Mouse (Mus musculus): ENCODE data around the gene Pus3. TPM values are rescaled to one million over a fixed set of nuclear protein-coding genes. Genes with fewer than 3 reads are reported as not detected.
A peak's percentile ranks its signal among the peaks of the same experiment; 100 is the strongest.
"Not testable (repeated sequence)": the region's sequence is repeated elsewhere in the genome, so short reads cannot be mapped to it uniquely, and the experiment has no call there.

The Pus3 gene
- polyA plus RNA-seq, 1 experiment from 2014 or later = 24.8 TPM

DNA sequence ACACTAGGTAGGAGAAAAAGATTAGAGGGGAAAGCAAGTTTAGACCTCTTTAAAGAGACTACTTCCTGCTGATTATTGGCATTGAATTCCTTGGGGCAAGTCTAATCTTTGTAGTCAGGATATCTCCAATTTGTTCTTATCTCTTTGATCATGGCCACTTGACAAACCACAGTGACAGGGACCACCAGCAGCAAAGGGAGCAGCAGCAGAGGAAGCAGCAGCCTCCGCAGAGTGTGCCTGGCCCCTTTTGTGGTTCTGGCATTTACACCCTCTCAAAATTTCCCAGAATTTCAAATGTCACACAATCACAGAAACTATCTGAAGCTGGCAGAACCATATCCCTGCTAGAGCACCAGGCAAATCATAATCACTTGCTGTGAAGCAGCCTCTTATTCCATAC is 29.3 kb downstream of the Pus3 start:
- Histone ChIP-seq H3K9me3 (ENCODE audit: control insufficient read depth, low read length) (no peaks in the 10 kb centered on the region), H3K4me1 (ENCODE audit: control insufficient read depth, insufficient read depth, low read length) (no peaks in the 10 kb centered on the region), H3K27ac (ENCODE audit: low read depth, low read length) (no peak overlapping the region), H3K27me3 (ENCODE audit: control insufficient read depth, insufficient read depth, low read length) (no peaks in the 10 kb centered on the region), H3K4me3 (ENCODE audit: low read depth, low read length) (no peak overlapping the region), H3K36me3 (ENCODE audit: control insufficient read depth, insufficient read depth, low read length) (no peaks in the 10 kb centered on the region), H3K9ac (ENCODE audit: low read length) (no peak overlapping the region), H3K4me2 (no peak overlapping the region)
- 38% methylated on average over 1 of the region's 1 CpGs for WGBS
- DNase-seq (ENCODE audit: low spot score, missing footprints) (no peak), ATAC-seq (ENCODE audit: low FRiP score) (no peak)

DNA sequence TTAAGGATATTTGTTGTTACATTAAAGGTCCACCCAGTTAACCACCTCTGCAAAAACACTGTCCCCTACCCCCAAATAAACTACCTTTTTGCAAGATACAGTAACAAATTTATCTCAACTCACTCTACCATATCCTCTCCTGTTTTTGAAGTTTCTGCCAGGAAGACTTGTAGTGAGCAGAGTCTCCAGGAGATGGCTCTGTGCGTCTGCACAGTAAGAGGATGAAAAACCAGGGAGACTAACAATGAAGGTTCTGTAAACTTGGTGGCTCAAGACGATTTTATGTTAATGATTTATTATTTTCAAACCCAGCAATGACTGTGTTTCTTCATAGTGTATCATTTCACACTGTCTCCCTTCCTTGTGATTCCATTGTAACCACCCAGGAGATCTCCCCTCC is 34.5 kb downstream of the Pus3 start:
- ATAC-seq (ENCODE audit: low FRiP score) (no peak), DNase-seq (ENCODE audit: low spot score, missing footprints) (peak; percentile 85)
- Histone ChIP-seq H3K27ac (ENCODE audit: low read depth, low read length) (no peak overlapping the region), H3K9ac (ENCODE audit: low read length) (no peak overlapping the region), H3K36me3 (ENCODE audit: control insufficient read depth, insufficient read depth, low read length) (no peaks in the 10 kb centered on the region), H3K9me3 (ENCODE audit: control insufficient read depth, low read length) (no peaks in the 10 kb centered on the region), H3K4me1 (ENCODE audit: control insufficient read depth, insufficient read depth, low read length) (no peaks in the 10 kb centered on the region), H3K27me3 (ENCODE audit: control insufficient read depth, insufficient read depth, low read length) (no peaks in the 10 kb centered on the region), H3K4me3 (ENCODE audit: low read depth, low read length) (no peak overlapping the region), H3K4me2 (no peak overlapping the region)
- WGBS = 24% methylated on average over 2 of the region's 2 CpGs

GRCm38 (mm10) chr9:35607647-35608405 is 49.4 kb downstream of the Pus3 start:
- no peaks in the 10 kb centered on the region for H3K27me3 ChIP-seq (ENCODE audit: control insufficient read depth, insufficient read depth, low read length)
- no peaks in the 10 kb centered on the region for H3K9me3 ChIP-seq (ENCODE audit: control insufficient read depth, low read length)
- DNase-seq (ENCODE audit: low spot score, missing footprints) (peak; percentile 51), ATAC-seq (ENCODE audit: low FRiP score) (no peak)
- H3K9ac ChIP-seq (ENCODE audit: low read length) = no peak overlapping the region
- H3K36me3 ChIP-seq (ENCODE audit: control insufficient read depth, insufficient read depth, low read length) = no peaks in the 10 kb centered on the region
- WGBS = 76% methylated on average over 8 of the region's 8 CpGs
- no peak overlapping the region for H3K4me3 ChIP-seq (ENCODE audit: low read depth, low read length)
- no peaks in the 10 kb centered on the region for H3K4me1 ChIP-seq (ENCODE audit: control insufficient read depth, insufficient read depth, low read length)
- no peak overlapping the region for H3K4me2 ChIP-seq
- no peak overlapping the region for H3K27ac ChIP-seq (ENCODE audit: low read depth, low read length)

DNA sequence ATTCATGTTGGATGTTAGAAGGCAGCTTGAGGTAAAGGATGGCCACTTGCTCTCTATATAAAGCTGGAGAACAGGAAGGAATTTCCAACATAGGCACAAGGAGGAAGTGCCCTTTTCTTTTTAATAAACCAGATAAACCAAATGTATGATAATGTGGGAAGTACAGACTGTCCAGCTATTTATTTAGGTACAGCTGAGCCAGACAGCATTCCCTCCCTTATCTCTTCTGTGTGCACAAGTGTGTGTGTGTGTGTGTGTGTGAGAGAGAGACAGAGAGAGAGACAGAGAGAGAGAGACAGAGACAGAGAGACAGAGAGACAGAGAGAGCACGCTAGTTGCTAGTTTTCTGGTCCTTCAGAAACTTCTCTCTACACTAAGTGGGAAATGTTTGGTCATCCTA is 53.4 kb downstream of the Pus3 start, which contains the start of gene Pate4:
Gene Pate4 (minus strand): TSS at position 101 of the 400 bp plus-strand sequence.
- no peak within 1 kb of the TSS for H3K27ac ChIP-seq (ENCODE audit: low read depth, low read length)
- H3K9ac ChIP-seq (ENCODE audit: low read length) = no peak within 1 kb of the TSS
- ATAC-seq (ENCODE audit: low FRiP score) (no peak), DNase-seq (ENCODE audit: low spot score, missing footprints) (no peak)
- no peaks in the 10 kb centered on the region for H3K4me1 ChIP-seq (ENCODE audit: control insufficient read depth, insufficient read depth, low read length)
- H3K4me2 ChIP-seq = no peak within 1 kb of the TSS
- no peaks in the 10 kb centered on the region for H3K9me3 ChIP-seq (ENCODE audit: control insufficient read depth, low read length)
- 96% methylated on average over 1 of the region's 1 CpGs for WGBS
- no peaks in the 10 kb centered on the region for H3K36me3 ChIP-seq (ENCODE audit: control insufficient read depth, insufficient read depth, low read length)
- H3K4me3 ChIP-seq (ENCODE audit: low read depth, low read length) = no peak within 1 kb of the TSS
- no peaks in the 10 kb centered on the region for H3K27me3 ChIP-seq (ENCODE audit: control insufficient read depth, insufficient read depth, low read length)

DNA sequence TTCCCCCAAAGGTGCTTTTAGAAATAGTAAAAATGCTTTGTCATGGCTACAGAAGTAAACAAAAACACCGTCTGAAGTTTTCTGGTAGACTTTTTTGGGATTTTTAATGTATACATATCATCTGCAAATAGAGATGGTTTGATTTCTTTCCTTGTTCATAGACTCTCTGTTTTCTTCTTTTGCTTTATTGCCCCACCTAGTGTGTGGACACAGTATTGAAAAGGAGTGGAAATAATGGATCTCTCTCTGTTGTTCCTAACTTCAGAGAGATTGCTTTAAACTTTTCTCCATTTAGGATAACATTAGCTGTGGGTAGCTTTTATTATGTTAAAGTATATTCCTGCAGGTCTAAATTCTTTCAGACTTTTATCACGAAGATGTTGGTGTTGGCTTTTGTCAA is 55.6 kb downstream of the Pus3 start:
- H3K9me3 ChIP-seq (ENCODE audit: control insufficient read depth, low read length) = no peaks in the 10 kb centered on the region
- H3K27me3 ChIP-seq (ENCODE audit: control insufficient read depth, insufficient read depth, low read length) = no peaks in the 10 kb centered on the region
- H3K4me2 ChIP-seq = no peak overlapping the region
- no peak for DNase-seq (ENCODE audit: low spot score, missing footprints)
- H3K4me3 ChIP-seq (ENCODE audit: low read depth, low read length) = no peak overlapping the region
- H3K9ac ChIP-seq (ENCODE audit: low read length) = no peak overlapping the region
- no peak overlapping the region for H3K27ac ChIP-seq (ENCODE audit: low read depth, low read length)
- WGBS = 36% methylated on average over 2 of the region's 2 CpGs
- H3K4me1 ChIP-seq (ENCODE audit: control insufficient read depth, insufficient read depth, low read length) = no peaks in the 10 kb centered on the region
- no peak for ATAC-seq (ENCODE audit: low FRiP score)
- no peaks in the 10 kb centered on the region for H3K36me3 ChIP-seq (ENCODE audit: control insufficient read depth, insufficient read depth, low read length)

GRCm38 (mm10) chr9:35616784-35617183 is 58.4 kb downstream of the Pus3 start:
- not testable (repeated sequence) for H3K9ac ChIP-seq (ENCODE audit: low read length); ATAC-seq (ENCODE audit: low FRiP score); H3K4me1 ChIP-seq (ENCODE audit: control insufficient read depth, insufficient read depth, low read length); H3K9me3 ChIP-seq (ENCODE audit: control insufficient read depth, low read length); DNase-seq (ENCODE audit: low spot score, missing footprints); H3K36me3 ChIP-seq (ENCODE audit: control insufficient read depth, insufficient read depth, low read length); H3K27me3 ChIP-seq (ENCODE audit: control insufficient read depth, insufficient read depth, low read length); H3K27ac ChIP-seq (ENCODE audit: low read depth, low read length); H3K4me3 ChIP-seq (ENCODE audit: low read depth, low read length); H3K4me2 ChIP-seq
- WGBS = 73% methylated on average over 2 of the region's 2 CpGs

Other genes starting within 250 kb of the Pus3 start
- gene Cdon, start 137.5 kb upstream of the Pus3 start, polyA plus RNA-seq (2014; fragmentation: Nextera tagmentation; extraction: Ambion mirVana) = 8.8 and 10.1 TPM in 2 replicates
- not detected in 2 replicates for gene Gm1113, start 40.3 kb upstream of the Pus3 start, polyA plus RNA-seq (2014; fragmentation: Nextera tagmentation; extraction: Ambion mirVana)
- 9.5 and 9.8 TPM in 2 replicates for gene Ddx25, start 67 bp upstream of the Pus3 start, polyA plus RNA-seq (2014; fragmentation: Nextera tagmentation; extraction: Ambion mirVana)
- gene Pate2, start 11.7 kb downstream of the Pus3 start, polyA plus RNA-seq (2014; fragmentation: Nextera tagmentation; extraction: Ambion mirVana) = 0.96 and 1.8 TPM in 2 replicates
- 32.6 and 34.7 TPM in 2 replicates for gene Hyls1, start 11.8 kb downstream of the Pus3 start, polyA plus RNA-seq (2014; fragmentation: Nextera tagmentation; extraction: Ambion mirVana)
- gene Pate4, start 53.3 kb downstream of the Pus3 start, polyA plus RNA-seq (2014; fragmentation: Nextera tagmentation; extraction: Ambion mirVana) = not detected in 2 replicates
- not detected in 2 replicates for gene Pate3, start 89.6 kb downstream of the Pus3 start, polyA plus RNA-seq (2014; fragmentation: Nextera tagmentation; extraction: Ambion mirVana)
- gene Pate1, start 128.8 kb downstream of the Pus3 start, polyA plus RNA-seq (2014; fragmentation: Nextera tagmentation; extraction: Ambion mirVana) = not detected in 2 replicates
- not detected in 2 replicates for gene Gm17677, start 182.5 kb downstream of the Pus3 start, polyA plus RNA-seq (2014; fragmentation: Nextera tagmentation; extraction: Ambion mirVana)
- not detected in 2 replicates for gene Gm17727, start 219.5 kb downstream of the Pus3 start, polyA plus RNA-seq (2014; fragmentation: Nextera tagmentation; extraction: Ambion mirVana)
- not detected in 2 replicates for gene Gm27235, start 231.5 kb downstream of the Pus3 start, polyA plus RNA-seq (2014; fragmentation: Nextera tagmentation; extraction: Ambion mirVana)
- gene D730048I06Rik, start 231.5 kb downstream of the Pus3 start, polyA plus RNA-seq (2014; fragmentation: Nextera tagmentation; extraction: Ambion mirVana) = not detected in 2 replicates